Mouse (Mus musculus): Measurements from ENCODE around the gene Ptprb. TPM values are rescaled to one million over a fixed set of nuclear protein-coding genes. Genes with fewer than 3 reads are reported as not detected.

The Ptprb gene
- polyA plus RNA-seq, 1 experiment from 2014 or later = 1.8 TPM

GRCm38 (mm10) chr10:116334120-116334519, 58.8 kb downstream of the Ptprb start:
- ATAC-seq (ENCODE audit: insufficient number of reproducible peaks, low FRiP score, low TSS enrichment, low read depth) (no peak), DNase-seq (ENCODE audit: low spot score) (no peak)
- H3K27me3 ChIP-seq (ENCODE audit: control insufficient read depth, insufficient read depth, low read length) = no peaks in the 10 kb centered on the region
- H3K9ac ChIP-seq (ENCODE audit: low read length) = no peak overlapping the region
- no peaks in the 10 kb centered on the region; the same call in 1 of the 2 replicates for H3K4me1 ChIP-seq (ENCODE audit: control insufficient read depth, insufficient read depth, low read length)
- H3K27ac ChIP-seq (replicated peaks; ENCODE audit: low read depth, low read length) = no peak overlapping the region
- no peak overlapping the region for H3K4me3 ChIP-seq (ENCODE audit: low read depth, low read length)
- H3K9me3 ChIP-seq (ENCODE audit: control insufficient read depth, low read length) = no peaks in the 10 kb centered on the region
- WGBS = 94% methylated on average over 7 of the region's 7 CpGs
- no peaks in the 10 kb centered on the region for H3K36me3 ChIP-seq (ENCODE audit: control insufficient read depth, insufficient read depth, low read length)
- H3K4me2 ChIP-seq (ENCODE audit: low read depth, severe bottlenecking) = no peak overlapping the region

- Histone ChIP-seq H3K27ac (replicated peaks; ENCODE audit: low read depth, low read length) (no peak overlapping the region), H3K9ac (ENCODE audit: low read length) (no peak overlapping the region), H3K9me3 (ENCODE audit: control insufficient read depth, low read length) (no peaks in the 10 kb centered on the region), H3K27me3 (ENCODE audit: control insufficient read depth, insufficient read depth, low read length) (no peaks in the 10 kb centered on the region), H3K4me2 (ENCODE audit: low read depth, severe bottlenecking) (no peak overlapping the region), H3K4me1 (ENCODE audit: control insufficient read depth, insufficient read depth, low read length) (no peaks in the 10 kb centered on the region; the same call in 1 of the 2 replicates), H3K36me3 (ENCODE audit: control insufficient read depth, insufficient read depth, low read length) (no peaks in the 10 kb centered on the region), H3K4me3 (ENCODE audit: low read depth, low read length) (no peak overlapping the region)
- DNase-seq (ENCODE audit: low spot score) (no peak), ATAC-seq (ENCODE audit: insufficient number of reproducible peaks, low FRiP score, low TSS enrichment, low read depth) (no peak)
- 95% methylated on average over 7 of the region's 7 CpGs for whole genome bisulfite sequencing
Measured at GRCm38 (mm10) chr10:116335328-116335727, 60.0 kb downstream of the Ptprb start.

- H3K4me2 ChIP-seq (ENCODE audit: low read depth, severe bottlenecking) = no peak overlapping the region
- WGBS = 84% methylated on average over 12 of the region's 12 CpGs
- H3K27ac ChIP-seq (replicated peaks; ENCODE audit: low read depth, low read length) = no peak overlapping the region
- H3K4me3 ChIP-seq (ENCODE audit: low read depth, low read length) = no peak overlapping the region
- H3K4me1 ChIP-seq (ENCODE audit: control insufficient read depth, insufficient read depth, low read length) = no peaks in the 10 kb centered on the region
- DNase-seq (ENCODE audit: low spot score) (no peak), ATAC-seq (ENCODE audit: insufficient number of reproducible peaks, low FRiP score, low TSS enrichment, low read depth) (no peak)
- H3K27me3 ChIP-seq (ENCODE audit: control insufficient read depth, insufficient read depth, low read length) = no peaks in the 10 kb centered on the region
- H3K9me3 ChIP-seq (ENCODE audit: control insufficient read depth, low read length) = no peaks in the 10 kb centered on the region
- no peak overlapping the region for H3K9ac ChIP-seq (ENCODE audit: low read length)
- H3K36me3 ChIP-seq (ENCODE audit: control insufficient read depth, insufficient read depth, low read length) = no peaks in the 10 kb centered on the region; the same call in 1 of the 2 replicates
Measured at GRCm38 (mm10) chr10:116341194-116341593, 65.9 kb downstream of the Ptprb start.

GRCm38 (mm10) chr10:116346618-116347184, 71.4 kb downstream of the Ptprb start:
- no peak for ATAC-seq (ENCODE audit: insufficient number of reproducible peaks, low FRiP score, low TSS enrichment, low read depth)
- H3K36me3 ChIP-seq (ENCODE audit: control insufficient read depth, insufficient read depth, low read length) = no peaks in the 10 kb centered on the region; the same call in 1 of the 2 replicates
- 88% methylated on average over 15 of the region's 15 CpGs for WGBS

GRCm38 (mm10) chr10:116349004-116349403, 73.7 kb downstream of the Ptprb start:
- DNase-seq (ENCODE audit: low spot score) = no peak
- WGBS = 94% methylated on average over 6 of the region's 6 CpGs
- no peak overlapping the region for H3K4me3 ChIP-seq (ENCODE audit: low read depth, low read length)
- ATAC-seq (ENCODE audit: insufficient number of reproducible peaks, low FRiP score, low TSS enrichment, low read depth) = no peak
- no peaks in the 10 kb centered on the region for H3K27me3 ChIP-seq (ENCODE audit: control insufficient read depth, insufficient read depth, low read length)
- H3K9ac ChIP-seq (ENCODE audit: low read length) = no peak overlapping the region
- no peak overlapping the region for H3K4me2 ChIP-seq (ENCODE audit: low read depth, severe bottlenecking)
- H3K9me3 ChIP-seq (ENCODE audit: control insufficient read depth, low read length) = no peaks in the 10 kb centered on the region; the same call in 1 of the 2 replicates
- no peaks in the 10 kb centered on the region; the same call in 1 of the 2 replicates for H3K36me3 ChIP-seq (ENCODE audit: control insufficient read depth, insufficient read depth, low read length)
- H3K4me1 ChIP-seq (ENCODE audit: control insufficient read depth, insufficient read depth, low read length) = no peaks in the 10 kb centered on the region
- H3K27ac ChIP-seq (replicated peaks; ENCODE audit: low read depth, low read length) = no peak overlapping the region

More at GRCm38 (mm10) chr10:116346618-116347184, 71.4 kb downstream of the Ptprb start:
- Histone ChIP-seq H3K27me3 (ENCODE audit: control insufficient read depth, insufficient read depth, low read length) (no peaks in the 10 kb centered on the region), H3K27ac (replicated peaks; ENCODE audit: low read depth, low read length) (no peak overlapping the region), H3K4me3 (ENCODE audit: low read depth, low read length) (no peak overlapping the region), H3K4me2 (ENCODE audit: low read depth, severe bottlenecking) (no peak overlapping the region), H3K4me1 (ENCODE audit: control insufficient read depth, insufficient read depth, low read length) (no peaks in the 10 kb centered on the region), H3K9me3 (ENCODE audit: control insufficient read depth, low read length) (no peaks in the 10 kb centered on the region; the same call in 1 of the 2 replicates), H3K9ac (ENCODE audit: low read length) (no peak overlapping the region)
- no peak for DNase-seq (ENCODE audit: low spot score)

- H3K27ac ChIP-seq (replicated peaks; ENCODE audit: low read depth, low read length) = no peak overlapping the region
- ATAC-seq (ENCODE audit: insufficient number of reproducible peaks, low FRiP score, low TSS enrichment, low read depth) = no peak
- no peak for DNase-seq (ENCODE audit: low spot score)
- no peaks in the 10 kb centered on the region for H3K27me3 ChIP-seq (ENCODE audit: control insufficient read depth, insufficient read depth, low read length)
- H3K4me1 ChIP-seq (ENCODE audit: control insufficient read depth, insufficient read depth, low read length) = no peaks in the 10 kb centered on the region
- no peaks in the 10 kb centered on the region; the same call in 1 of the 2 replicates for H3K9me3 ChIP-seq (ENCODE audit: control insufficient read depth, low read length)
- WGBS = 25% methylated on average over 13 of the region's 13 CpGs
- H3K36me3 ChIP-seq (ENCODE audit: control insufficient read depth, insufficient read depth, low read length) = no peaks in the 10 kb centered on the region
- no peak overlapping the region for H3K9ac ChIP-seq (ENCODE audit: low read length)
- H3K4me3 ChIP-seq (ENCODE audit: low read depth, low read length) = no peak overlapping the region
- H3K4me2 ChIP-seq (ENCODE audit: low read depth, severe bottlenecking) = no peak overlapping the region; the same call in 1 of the 2 replicates
Measured at GRCm38 (mm10) chr10:116350532-116350931, 75.2 kb downstream of the Ptprb start.

GRCm38 (mm10) chr10:116354372-116354771, 79.0 kb downstream of the Ptprb start:
- H3K9me3 ChIP-seq (ENCODE audit: control insufficient read depth, low read length) = no peaks in the 10 kb centered on the region; the same call in 1 of the 2 replicates
- 62% methylated on average over 5 of the region's 5 CpGs for WGBS
- no peak overlapping the region for H3K4me3 ChIP-seq (ENCODE audit: low read depth, low read length)
- H3K27ac ChIP-seq (replicated peaks; ENCODE audit: low read depth, low read length) = no peak overlapping the region
- no peaks in the 10 kb centered on the region for H3K4me1 ChIP-seq (ENCODE audit: control insufficient read depth, insufficient read depth, low read length)
- H3K36me3 ChIP-seq (ENCODE audit: control insufficient read depth, insufficient read depth, low read length) = no peaks in the 10 kb centered on the region
- no peaks in the 10 kb centered on the region for H3K27me3 ChIP-seq (ENCODE audit: control insufficient read depth, insufficient read depth, low read length)
- H3K9ac ChIP-seq (ENCODE audit: low read length) = no peak overlapping the region
- H3K4me2 ChIP-seq (ENCODE audit: low read depth, severe bottlenecking) = no peak overlapping the region
- ATAC-seq (ENCODE audit: insufficient number of reproducible peaks, low FRiP score, low TSS enrichment, low read depth) = no peak
- DNase-seq (ENCODE audit: low spot score) = no peak

- ATAC-seq (ENCODE audit: insufficient number of reproducible peaks, low FRiP score, low TSS enrichment, low read depth) (no peak), DNase-seq (ENCODE audit: low spot score) (no peak)
- H3K27me3 ChIP-seq (ENCODE audit: control insufficient read depth, insufficient read depth, low read length) = no peaks in the 10 kb centered on the region
- H3K9me3 ChIP-seq (ENCODE audit: control insufficient read depth, low read length) = no peaks in the 10 kb centered on the region
- WGBS = 82% methylated on average over 6 of the region's 6 CpGs
- H3K4me2 ChIP-seq (ENCODE audit: low read depth, severe bottlenecking) = no peak overlapping the region
- no peaks in the 10 kb centered on the region for H3K36me3 ChIP-seq (ENCODE audit: control insufficient read depth, insufficient read depth, low read length)
- H3K4me1 ChIP-seq (ENCODE audit: control insufficient read depth, insufficient read depth, low read length) = no peaks in the 10 kb centered on the region
- no peak overlapping the region for H3K27ac ChIP-seq (replicated peaks; ENCODE audit: low read depth, low read length)
- no peak overlapping the region for H3K4me3 ChIP-seq (ENCODE audit: low read depth, low read length)
- no peak overlapping the region for H3K9ac ChIP-seq (ENCODE audit: low read length)
Measured at GRCm38 (mm10) chr10:116362181-116362580, 86.9 kb downstream of the Ptprb start.

- no peaks in the 10 kb centered on the region for H3K36me3 ChIP-seq (ENCODE audit: control insufficient read depth, insufficient read depth, low read length)
- no peak overlapping the region for H3K4me3 ChIP-seq (ENCODE audit: low read depth, low read length)
- H3K4me2 ChIP-seq (ENCODE audit: low read depth, severe bottlenecking) = no peak overlapping the region
- no peaks in the 10 kb centered on the region for H3K27me3 ChIP-seq (ENCODE audit: control insufficient read depth, insufficient read depth, low read length)
- H3K9ac ChIP-seq (ENCODE audit: low read length) = no peak overlapping the region
- ATAC-seq (ENCODE audit: insufficient number of reproducible peaks, low FRiP score, low TSS enrichment, low read depth) = no peak
- no peak overlapping the region for H3K27ac ChIP-seq (replicated peaks; ENCODE audit: low read depth, low read length)
- H3K9me3 ChIP-seq (ENCODE audit: control insufficient read depth, low read length) = no peaks in the 10 kb centered on the region
- 85% methylated on average over 8 of the region's 8 CpGs for WGBS
- no peaks in the 10 kb centered on the region for H3K4me1 ChIP-seq (ENCODE audit: control insufficient read depth, insufficient read depth, low read length)
- no peak for DNase-seq (ENCODE audit: low spot score)
Measured at GRCm38 (mm10) chr10:116362645-116363044, 87.3 kb downstream of the Ptprb start.
